Mouse (Mus musculus) G1E-ER4 (cell line): ENCODE data around the gene Pik3cg. TPM values are rescaled to one million over a fixed set of nuclear protein-coding genes. Genes with fewer than 3 reads are reported as not detected.

Experiments used
- GATA1 ChIP-seq: IDR thresholded peaks from one replicate; pipeline ENCODE4 v1.8.0; 2012; ENCODE audit warnings: low read length, inconsistent platforms
- polyA plus RNA-seq: library from polyadenylated mRNA; stranded (reverse); fragments of >175 nt; gene quantifications from 2 replicates; pipeline ENCODE4 v1.2.3, GENCODE M21; 2012

Pik3cg gene
- polyA plus RNA-seq, 1 experiment: 0.27 TPM

DNA sequence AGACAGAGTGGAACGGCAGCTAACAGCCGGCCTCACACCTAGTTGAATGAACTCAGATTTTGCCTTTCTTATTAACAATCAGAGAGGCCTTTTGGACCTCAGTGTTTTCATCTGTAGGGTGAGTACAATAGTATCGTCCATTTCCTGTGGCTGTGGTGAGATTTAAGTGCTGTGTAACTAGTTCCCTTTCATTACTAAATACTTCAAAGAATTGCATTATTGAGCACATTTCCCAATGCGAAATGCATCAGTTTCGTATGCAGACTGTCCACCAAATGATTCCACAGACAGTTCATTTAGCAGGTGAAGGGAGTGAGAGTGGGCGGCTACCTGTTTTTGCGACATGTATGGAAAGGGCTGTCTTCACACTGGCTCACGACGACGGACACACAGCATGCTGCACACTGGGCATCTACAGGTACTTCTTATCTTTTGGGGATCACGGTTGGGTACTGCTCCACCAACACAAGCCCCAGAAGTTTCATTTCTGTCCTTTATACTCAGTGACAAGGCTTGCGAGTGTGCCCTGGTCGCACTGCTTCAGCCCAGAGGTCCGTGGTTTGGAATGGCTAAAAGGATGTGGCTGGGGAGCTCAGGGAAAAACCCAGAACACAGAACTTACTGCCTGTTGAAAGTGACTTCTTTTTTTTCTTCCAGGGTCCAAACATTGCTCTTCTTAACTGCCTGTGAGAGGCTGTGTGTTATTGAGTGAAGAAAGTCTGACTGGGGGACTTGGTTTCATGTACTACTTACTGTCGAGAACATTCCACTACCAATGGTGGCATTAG is 25.6 kb downstream of the Pik3cg start:
- no peak for TF ChIP-seq GATA1

DNA sequence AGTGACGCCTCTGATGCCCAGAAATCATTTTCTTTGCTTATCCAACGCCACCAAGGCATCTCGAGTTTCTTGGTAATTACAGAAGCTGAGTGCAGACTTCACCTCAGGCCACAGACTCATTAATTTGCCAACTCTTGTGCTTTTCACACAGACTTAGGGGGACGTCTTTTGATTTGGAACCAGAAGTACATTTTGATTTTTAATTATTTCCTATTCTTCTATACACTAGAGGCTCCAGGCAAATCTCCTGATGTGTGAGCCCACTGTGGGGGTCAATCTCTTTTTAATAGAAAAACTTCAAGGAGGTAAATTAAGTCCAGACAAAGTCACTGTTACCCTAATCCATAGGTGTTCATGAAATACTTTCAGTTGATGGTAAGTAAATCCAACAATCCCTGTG is 26.6 kb downstream of the Pik3cg start:
- no peak for TF ChIP-seq GATA1

DNA sequence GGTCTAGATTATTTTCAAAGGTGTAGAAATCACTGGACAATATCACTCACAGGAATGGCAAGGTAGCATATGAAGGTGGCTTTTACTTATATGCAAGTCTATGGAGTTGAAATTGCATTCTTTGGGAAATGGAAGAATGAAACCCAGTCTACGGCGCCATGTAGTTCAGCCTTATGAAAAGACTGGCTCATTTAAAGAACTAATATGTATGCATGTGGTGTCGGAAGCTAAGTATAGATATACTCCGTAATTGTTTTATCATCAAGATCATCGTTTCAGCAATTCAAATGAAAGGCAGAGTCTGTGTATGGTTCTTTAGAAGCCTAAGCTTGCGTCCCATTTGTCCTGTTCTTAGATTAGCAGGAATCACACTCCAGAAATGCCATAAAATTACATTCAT is 34.0 kb downstream of the Pik3cg start:
- no peak for TF ChIP-seq GATA1

DNA sequence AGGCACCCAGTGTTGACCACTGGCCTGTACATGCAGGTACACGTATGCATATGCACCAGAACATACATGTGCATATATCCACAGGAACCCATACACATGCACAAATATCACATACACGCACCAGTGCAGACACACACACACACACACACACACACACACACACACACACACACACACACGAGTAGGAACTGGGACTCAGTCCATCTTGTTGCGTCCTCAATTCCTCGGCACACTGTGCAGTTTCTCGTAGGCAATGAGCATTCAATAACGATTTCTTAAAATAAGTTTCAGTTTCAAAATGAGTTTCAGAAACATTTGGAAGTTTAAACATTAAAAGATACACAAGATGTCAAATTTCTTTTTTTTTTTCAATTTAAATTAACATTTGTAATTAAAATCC is 35.6 kb downstream of the Pik3cg start:
- TF ChIP-seq GATA1: no peak

DNA sequence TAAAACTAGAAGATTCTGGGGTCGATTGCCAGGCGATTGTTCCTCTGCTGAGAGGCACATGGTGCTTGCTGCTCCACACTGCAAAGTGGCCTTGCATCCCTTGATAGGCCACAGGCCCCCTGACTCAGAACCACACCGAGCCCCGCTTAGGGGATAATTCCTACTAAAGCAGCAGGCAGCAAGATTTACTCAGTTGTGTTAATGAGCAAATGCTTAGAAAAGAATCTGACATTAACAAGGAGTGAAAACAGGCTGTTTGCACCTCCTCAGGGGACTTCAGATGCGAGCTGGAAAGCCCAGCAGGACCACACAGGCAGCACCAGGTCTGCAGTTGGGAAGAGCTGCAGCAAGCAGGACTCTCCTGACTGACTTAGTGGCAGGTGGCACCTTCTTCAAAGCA is 39.3 kb downstream of the Pik3cg start:
- no peak for TF ChIP-seq GATA1

DNA sequence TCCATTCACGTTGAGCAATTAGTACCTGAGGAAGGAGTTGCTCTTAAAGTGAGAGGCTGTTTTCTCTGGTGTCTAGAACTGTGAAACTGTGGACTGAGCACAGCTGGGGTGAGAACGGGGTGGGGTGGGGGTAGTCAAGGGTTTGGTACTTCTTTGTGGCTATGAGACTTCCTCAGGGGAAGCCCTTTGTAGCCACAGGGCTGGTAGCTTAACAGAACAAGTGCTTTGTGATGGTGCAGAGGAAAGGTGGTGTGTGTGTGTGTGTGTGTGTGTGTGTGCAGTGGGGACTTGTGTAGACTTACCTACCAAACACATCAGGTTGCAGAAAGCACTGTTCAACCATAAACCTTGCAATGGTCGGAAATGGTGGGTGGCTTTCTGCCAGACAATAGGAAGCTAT is 39.7 kb downstream of the Pik3cg start:
- TF ChIP-seq GATA1: no peak

DNA sequence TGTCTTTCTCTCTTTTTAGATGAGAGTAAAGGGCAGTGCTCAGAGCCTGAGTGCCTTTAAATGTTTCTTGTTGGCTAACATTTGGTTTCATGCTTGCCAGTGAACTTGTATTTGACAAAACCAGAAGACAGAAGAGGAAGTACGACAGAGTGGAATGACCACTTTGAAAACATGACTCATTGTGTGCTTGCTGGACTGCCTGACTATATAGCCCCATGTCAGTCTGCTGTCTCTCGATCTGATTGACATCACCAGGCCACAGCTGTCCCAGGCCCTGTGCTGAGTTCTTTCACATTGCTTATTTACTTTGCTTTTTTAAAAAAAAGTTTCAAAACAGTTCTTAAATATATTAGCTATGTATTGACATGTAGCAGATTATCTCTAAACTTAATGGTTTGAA is 44.8 kb downstream of the Pik3cg start:
- TF ChIP-seq GATA1: no peak

DNA sequence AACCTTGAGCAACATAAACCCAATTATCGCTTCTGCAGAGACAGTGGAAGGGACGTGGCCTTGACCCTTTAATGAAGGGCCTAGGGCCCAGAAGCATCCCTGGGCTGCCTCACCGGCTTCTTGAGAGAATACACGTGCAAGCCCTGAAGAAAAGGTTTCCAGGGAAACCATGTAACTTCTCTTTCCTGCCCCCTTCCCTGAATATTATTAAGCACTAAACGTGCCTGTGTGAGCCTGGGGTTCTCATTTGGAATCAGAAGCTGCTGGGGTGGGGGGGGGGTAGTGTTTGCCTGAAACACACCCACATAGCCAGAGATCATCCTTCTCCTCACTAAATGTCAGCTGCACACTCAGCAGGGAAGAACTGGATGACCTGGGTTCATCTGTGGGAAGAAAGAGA is 49.7 kb downstream of the Pik3cg start:
- no peak for TF ChIP-seq GATA1

DNA sequence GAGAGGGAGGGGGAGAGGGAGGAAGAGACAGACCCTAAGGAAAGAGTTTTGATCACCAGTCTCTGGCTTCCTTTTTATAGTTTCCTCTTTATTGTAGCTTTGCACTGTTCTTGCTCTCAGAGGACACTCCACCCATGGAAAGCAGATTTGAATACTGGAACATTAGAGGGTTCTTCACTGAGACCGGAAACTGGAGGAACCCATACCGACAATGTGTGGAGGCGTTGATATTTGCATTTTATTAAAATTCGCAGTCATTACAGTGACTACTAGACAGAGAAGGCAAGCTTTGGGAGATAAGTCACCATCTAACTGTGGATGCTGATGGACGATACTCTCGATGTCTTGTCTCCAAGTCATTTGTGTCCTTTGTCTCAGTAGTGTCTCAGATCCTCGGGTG is 61.9 kb downstream of the Pik3cg start:
- TF ChIP-seq GATA1: no peak

DNA sequence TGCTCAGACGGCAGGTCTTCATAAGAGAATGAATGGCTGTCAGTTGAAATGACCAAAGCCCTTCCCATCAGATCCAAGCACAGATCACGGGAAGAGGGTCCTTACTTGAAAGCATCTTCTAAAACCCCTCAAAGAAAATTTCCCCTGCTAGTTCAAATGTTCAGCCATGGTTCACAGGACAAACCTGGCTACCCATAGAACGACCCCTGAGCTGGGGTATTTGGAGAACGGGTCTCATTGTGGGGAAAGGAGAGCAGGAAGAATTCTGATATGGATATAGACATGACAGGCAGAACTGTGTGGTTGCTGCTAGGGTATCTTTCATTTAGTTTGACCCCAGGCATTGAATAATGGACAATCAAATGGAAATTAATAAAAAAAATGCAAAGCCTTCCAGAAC is 62.8 kb downstream of the Pik3cg start:
- TF ChIP-seq GATA1: no peak

DNA sequence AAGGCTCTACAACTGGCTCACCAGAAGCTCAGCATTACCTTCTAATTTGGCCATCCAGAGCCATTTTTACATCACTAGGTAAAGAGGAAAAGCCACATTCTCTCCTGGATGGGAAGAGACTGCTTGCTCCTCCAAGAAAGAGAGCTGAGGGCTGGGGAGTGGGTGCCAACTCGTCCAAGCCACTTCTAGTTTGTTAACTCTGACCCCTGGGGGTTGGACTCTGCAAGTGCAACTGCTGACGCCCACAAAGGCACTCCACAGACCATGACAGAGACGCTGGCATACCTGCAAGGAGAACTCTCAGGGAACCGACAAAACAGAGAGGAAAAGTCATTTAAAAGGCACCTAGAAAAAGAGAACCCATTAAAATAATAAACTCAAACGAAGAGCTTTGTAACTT is 63.9 kb downstream of the Pik3cg start:
- TF ChIP-seq GATA1: no peak

DNA sequence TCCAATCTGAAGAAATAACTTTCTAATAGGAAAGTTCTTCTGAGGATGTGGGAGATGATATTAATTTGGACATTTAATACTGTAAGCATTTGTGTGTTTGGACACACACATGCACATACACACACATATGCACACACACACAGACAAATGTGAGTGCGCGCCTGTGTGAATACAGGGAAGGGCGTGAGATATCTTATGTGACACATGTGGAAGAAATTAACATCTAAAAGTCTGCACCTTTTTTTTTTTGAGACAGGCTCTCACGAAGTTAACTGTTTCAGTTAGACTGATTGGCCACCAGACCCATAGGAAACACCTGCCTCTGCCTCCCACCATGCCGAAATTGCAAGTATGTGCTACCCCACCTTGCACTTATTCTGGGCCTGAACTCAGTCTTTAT is 64.7 kb downstream of the Pik3cg start:
- TF ChIP-seq GATA1: no peak

DNA sequence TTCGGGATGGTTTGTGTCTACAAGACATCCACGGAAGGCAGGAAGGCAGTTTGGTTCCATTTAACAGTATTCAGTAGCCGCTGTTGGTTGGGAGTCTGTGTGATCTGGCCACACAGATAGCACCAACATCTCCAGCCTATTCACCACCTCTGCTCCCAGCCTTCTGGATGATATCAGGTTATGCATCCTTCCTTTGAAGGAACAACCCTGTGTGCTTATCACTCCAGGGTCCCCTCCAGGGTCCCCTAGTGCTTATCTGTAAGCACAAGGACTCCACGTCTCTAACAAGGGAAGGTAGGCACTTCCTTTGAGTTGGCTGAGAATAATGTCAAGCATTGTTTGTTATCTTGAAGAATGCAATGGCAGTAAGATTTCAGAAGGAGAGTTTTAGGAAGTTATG is 65.3 kb downstream of the Pik3cg start:
- peak; percentile 100 for TF ChIP-seq GATA1

DNA sequence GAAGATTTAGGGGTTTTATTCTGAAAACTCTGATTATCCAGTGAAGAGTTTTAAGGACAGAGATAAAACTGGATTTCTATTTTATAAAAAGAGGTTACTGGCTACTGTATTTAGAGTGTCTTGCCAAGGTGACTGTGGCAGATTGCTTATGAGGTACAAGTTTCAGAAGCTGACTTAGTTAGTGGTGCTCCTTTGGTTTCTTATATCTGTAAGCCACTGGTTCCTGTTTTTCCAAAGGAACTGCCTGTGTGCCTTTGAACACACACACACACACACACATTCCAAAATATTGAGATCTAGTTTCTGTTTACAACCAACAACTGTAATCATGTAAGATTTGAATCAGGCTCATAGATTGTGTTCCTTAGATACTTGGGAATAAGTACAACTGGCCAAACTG is 66.7 kb downstream of the Pik3cg start:
- no peak for TF ChIP-seq GATA1

DNA sequence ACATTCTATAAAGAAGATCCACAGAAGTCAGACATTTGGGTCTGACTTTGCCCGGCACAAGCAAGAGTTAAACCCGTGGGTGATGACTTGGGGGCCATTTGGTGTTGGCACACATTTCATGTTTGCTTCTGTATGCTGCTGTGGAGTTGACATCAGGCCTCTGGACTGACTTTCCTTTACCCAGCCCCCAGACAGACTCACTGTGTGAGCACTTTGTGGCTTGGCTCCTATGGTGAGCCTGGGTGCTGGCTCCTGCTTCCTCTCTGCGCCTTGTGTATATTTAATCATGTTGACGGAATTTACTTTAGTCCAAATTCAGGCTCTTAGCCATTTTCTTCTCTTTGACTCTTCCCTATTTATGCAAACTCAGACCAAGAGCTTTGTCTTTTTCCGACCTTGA is 69.6 kb downstream of the Pik3cg start:
- TF ChIP-seq GATA1: no peak

DNA sequence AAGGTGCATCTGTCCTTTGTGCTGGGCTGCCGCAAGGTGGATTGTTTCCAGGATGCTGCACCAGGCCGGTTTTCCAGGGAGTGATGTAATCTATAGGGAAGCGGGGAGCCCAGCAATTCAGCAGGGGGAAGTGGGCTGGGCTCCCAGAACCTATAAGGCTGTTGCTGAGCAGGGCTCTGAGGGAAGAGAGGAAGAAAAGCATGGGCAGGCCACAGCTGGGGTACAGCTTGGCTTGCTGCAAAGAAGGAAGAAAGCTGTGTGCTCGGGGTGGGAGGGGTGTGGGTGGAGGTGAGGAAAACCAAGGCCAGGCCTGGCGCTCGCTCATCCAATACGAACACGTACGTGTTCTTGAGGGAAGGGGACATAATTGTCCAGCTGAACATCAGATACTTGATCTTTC is 70.1 kb downstream of the Pik3cg start:
- TF ChIP-seq GATA1: no peak

DNA sequence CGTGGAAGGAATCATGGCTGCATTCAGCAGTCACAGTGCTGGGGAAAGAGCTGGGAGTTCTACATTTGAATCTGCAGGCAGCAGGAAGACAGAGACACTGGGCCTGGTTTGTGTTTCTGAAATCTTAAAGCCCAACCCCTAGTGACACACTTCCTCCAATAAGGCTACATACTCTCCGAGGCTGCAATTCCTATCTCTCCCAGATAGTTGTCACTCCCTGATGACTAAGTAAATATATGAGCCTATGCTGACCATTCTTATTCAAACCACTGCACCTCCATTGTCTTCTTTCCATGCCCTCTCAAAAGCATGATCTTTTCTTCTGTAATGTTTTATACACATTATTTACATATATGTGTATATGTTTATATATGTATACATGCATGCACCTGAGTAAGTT is 70.9 kb downstream of the Pik3cg start:
- no peak for TF ChIP-seq GATA1
